16 mouse cellular contexts compared by ENCODE assay signal in genomic region chr11:3724726-3725125, GRCm38 (mm10).
DNase-seq lines count a peak whose midpoint lies in the region; ATAC-seq and TF ChIP-seq lines count a peak whose summit lies in the region.
"Had no signal": no experiment of that assay in that cellular context is flagged by ENCODE, and none has a peak within 500 bp of the region (broad histone marks: within the 10 kb centered on the region; RNA-seq: fewer than 3 reads in every experiment).

No protein-coding gene starts in this region.

- 0 out of 2 replicates have a peak overlapping the region, but pooled peaks have one; percentile 26 for H3K9ac ChIP-seq in forebrain, embryonic 13.5 days
- no peak overlapping the region for H3K9ac ChIP-seq in forebrain, embryonic 12.5 days
- no peak overlapping the region for H3K9ac ChIP-seq in midbrain, embryonic 15.5 days
- H3K9ac ChIP-seq in liver, embryonic 12.5 days, result no peak overlapping the region
- no peak overlapping the region for H3K9ac ChIP-seq in kidney, embryonic 16.5 days (replicated peaks; ENCODE audit: low read length)
- H3K9ac ChIP-seq: heart, embryonic 13.5 days; liver, embryonic 13.5 days had no signal

- H3K27me3 ChIP-seq in forebrain, embryonic 13.5 days, result no peaks in the 10 kb centered on the region
- H3K27me3 ChIP-seq in forebrain, embryonic 12.5 days, result no peaks in the 10 kb centered on the region
- no peaks in the 10 kb centered on the region for H3K27me3 ChIP-seq in midbrain, embryonic 15.5 days (replicated peaks)
- H3K27me3 ChIP-seq in liver, embryonic 12.5 days (replicated peaks), result 0 out of 2 replicates have a peak, but pooled peaks cover 2% of the 10 kb centered on the region
- H3K27me3 ChIP-seq in kidney, embryonic 16.5 days (ENCODE audit: insufficient read depth, low read length), result no peaks in the 10 kb centered on the region
- H3K27me3 ChIP-seq: liver, embryonic 13.5 days had no signal

- peak overlapping the region; percentile 81 for H3K27ac ChIP-seq in forebrain, embryonic 13.5 days
- H3K27ac ChIP-seq in forebrain, embryonic 12.5 days, result no peak overlapping the region
- H3K27ac ChIP-seq in cortical plate, adult 2 months (ENCODE audit: insufficient read depth, low read length), result peak overlapping the region; percentile 20; the same call in 1 of the 2 replicates
- H3K27ac ChIP-seq in midbrain, embryonic 15.5 days, result peak overlapping the region; percentile 74
- H3K27ac ChIP-seq in liver, embryonic 12.5 days, result no peak overlapping the region
- H3K27ac ChIP-seq in kidney, embryonic 16.5 days (ENCODE audit: low read length), result no peak overlapping the region
- H3K27ac ChIP-seq: heart, embryonic 13.5 days; limb, embryonic 10.5 days; liver, embryonic 13.5 days had no signal

- TF ChIP-seq CTCF in cortical plate, adult 2 months (IDR thresholded peaks at IDR 0.05; ENCODE audit: extremely low read depth, insufficient read depth, low read length), result no peak

- H3K36me3 ChIP-seq in forebrain, embryonic 13.5 days (ENCODE audit: poor library complexity, severe bottlenecking), result no peaks in the 10 kb centered on the region
- no peaks in the 10 kb centered on the region for H3K36me3 ChIP-seq in forebrain, embryonic 12.5 days (replicated peaks)
- H3K36me3 ChIP-seq in midbrain, embryonic 15.5 days (replicated peaks), result no peaks in the 10 kb centered on the region
- H3K36me3 ChIP-seq in liver, embryonic 12.5 days, result no peaks in the 10 kb centered on the region
- H3K36me3 ChIP-seq in kidney, embryonic 16.5 days (ENCODE audit: insufficient read depth, low read length), result no peaks in the 10 kb centered on the region
- H3K36me3 ChIP-seq: G1E; heart, embryonic 13.5 days; limb, embryonic 10.5 days; liver, embryonic 13.5 days had no signal

- peaks cover 33% of the 10 kb centered on the region for H3K4me1 ChIP-seq in forebrain, embryonic 13.5 days
- H3K4me1 ChIP-seq in forebrain, embryonic 12.5 days, result peaks cover 17% of the 10 kb centered on the region; the same call in 1 of the 2 replicates
- peaks cover 19% of the 10 kb centered on the region for H3K4me1 ChIP-seq in cortical plate, adult 2 months (ENCODE audit: control insufficient read depth, insufficient read depth, low read length)
- peaks cover 24% of the 10 kb centered on the region for H3K4me1 ChIP-seq in midbrain, embryonic 15.5 days
- no peaks in the 10 kb centered on the region for H3K4me1 ChIP-seq in liver, embryonic 12.5 days
- no peaks in the 10 kb centered on the region for H3K4me1 ChIP-seq in kidney, embryonic 16.5 days (ENCODE audit: insufficient read depth, low read length)
- H3K4me1 ChIP-seq: liver, embryonic 13.5 days had no signal

- no peak overlapping the region for H3K4me3 ChIP-seq in forebrain, embryonic 13.5 days
- H3K4me3 ChIP-seq in forebrain, embryonic 12.5 days (replicated peaks), result no peak overlapping the region
- no peak overlapping the region for H3K4me3 ChIP-seq in cortical plate, adult 2 months (ENCODE audit: insufficient read depth, low read length)
- H3K4me3 ChIP-seq in midbrain, embryonic 15.5 days, result no peak overlapping the region
- H3K4me3 ChIP-seq in liver, embryonic 12.5 days, result no peak overlapping the region
- no peak overlapping the region for H3K4me3 ChIP-seq in kidney, embryonic 16.5 days (ENCODE audit: low read length)
- H3K4me3 ChIP-seq: heart, embryonic 13.5 days; limb, embryonic 10.5 days; liver, embryonic 13.5 days had no signal

- 64% methylated on average over 5 of the region's 5 CpGs for WGBS in forebrain, embryonic 13.5 days
- 73% methylated on average over 5 of the region's 5 CpGs for WGBS in forebrain, embryonic 12.5 days
- 64% methylated on average over 5 of the region's 5 CpGs for WGBS in midbrain, embryonic 15.5 days
- 46% methylated on average over 5 of the region's 5 CpGs for WGBS in liver, embryonic 12.5 days (ENCODE audit: insufficient replicate concordance)
- 76% methylated on average over 5 of the region's 5 CpGs for WGBS in kidney, embryonic 16.5 days

- DNase-seq in 3T3-L1 (ENCODE audit: low read depth, low spot score), result peak; percentile 5
- DNase-seq: adrenal gland, adult 8-10 months; embryo, embryonic 11 days; kidney, adult 8-10 months; kidney, postnatal 4 days; liver, embryonic 13.5 days; thymus, adult 18-20 months had no signal

- ATAC-seq in forebrain, embryonic 13.5 days, result no peak
- no peak for ATAC-seq in forebrain, embryonic 12.5 days (ENCODE audit: low FRiP score)
- ATAC-seq in midbrain, embryonic 15.5 days (replicated peaks), result 0 out of 2 replicates have a peak, but pooled peaks have one; percentile 5
- ATAC-seq in liver, embryonic 12.5 days, result no peak
- no peak for ATAC-seq in kidney, embryonic 16.5 days (ENCODE audit: low FRiP score, low TSS enrichment)

- TF ChIP-seq POLR2A in cortical plate, adult 2 months (IDR thresholded peaks at IDR 0.05; ENCODE audit: extremely low read depth, insufficient read depth, low read length), result no peak

- H3K4me2 ChIP-seq in forebrain, embryonic 13.5 days, result peak overlapping the region; percentile 30
- no peak overlapping the region for H3K4me2 ChIP-seq in forebrain, embryonic 12.5 days
- H3K4me2 ChIP-seq in midbrain, embryonic 15.5 days, result no peak overlapping the region
- H3K4me2 ChIP-seq in liver, embryonic 12.5 days, result no peak overlapping the region
- no peak overlapping the region for H3K4me2 ChIP-seq in kidney, embryonic 16.5 days (replicated peaks; ENCODE audit: low read depth, low read length)
- H3K4me2 ChIP-seq: heart, embryonic 13.5 days; liver, embryonic 13.5 days had no signal

- no peaks in the 10 kb centered on the region for H3K9me3 ChIP-seq in forebrain, embryonic 13.5 days (replicated peaks)
- H3K9me3 ChIP-seq in forebrain, embryonic 12.5 days, result no peaks in the 10 kb centered on the region
- no peaks in the 10 kb centered on the region for H3K9me3 ChIP-seq in midbrain, embryonic 15.5 days
- no peaks in the 10 kb centered on the region for H3K9me3 ChIP-seq in liver, embryonic 12.5 days (replicated peaks)
- H3K9me3 ChIP-seq in kidney, embryonic 16.5 days (ENCODE audit: low read length), result no peaks in the 10 kb centered on the region
- H3K9me3 ChIP-seq: G1E; heart, embryonic 13.5 days; limb, embryonic 10.5 days; liver, embryonic 13.5 days had no signal

Comparison
In these comparisons a context has a peak if more than half of its experiments do, and no peak if none do; other contexts are left out.
1. H3K27ac ChIP-seq: peak in forebrain, embryonic 13.5 days (single experiment), cortical plate, adult 2 months (single experiment) and midbrain, embryonic 15.5 days (single experiment); none in forebrain, embryonic 12.5 days (single experiment), liver, embryonic 12.5 days (single experiment) and kidney, embryonic 16.5 days (single experiment).